Mouse (Mus musculus): ENCODE measurements at regions not wholly inside any gene's neighbourhood (a gene's known extent, or its start where the extent isn't known, plus 50 kb on each side); places are given as distances from the start of the nearest gene placed in this dataset.
A peak's percentile ranks its signal among the peaks of the same experiment; 100 is the strongest.

GRCm38 (mm10) chr7:111937102-111937501 lies 86.2 kb upstream of the Usp47 start:
- Histone ChIP-seq H3K27me3 (ENCODE audit: control insufficient read depth, insufficient read depth, low read length) (no peaks in the 10 kb centered on the region), H3K27ac (ENCODE audit: insufficient read depth, low read length) (no peak overlapping the region), H3K4me1 (ENCODE audit: control insufficient read depth, insufficient read depth, low read length) (no peaks in the 10 kb centered on the region), H3K4me3 (replicated peaks; ENCODE audit: insufficient read depth, low read depth, low read length) (no peak overlapping the region)
- DNase-seq = no peak
- TF ChIP-seq CTCF (IDR thresholded peaks at IDR 0.05; ENCODE audit: borderline replicate concordance, insufficient read depth, low read depth, low read length) = no peak
- TF ChIP-seq POLR2A (IDR thresholded peaks at IDR 0.05; ENCODE audit: borderline replicate concordance, insufficient read depth, low read length) = no peak
- 89% methylated on average over 2 of the region's 2 CpGs for WGBS

- no peak for DNase-seq
- no peak for TF ChIP-seq POLR2A (IDR thresholded peaks at IDR 0.05; ENCODE audit: borderline replicate concordance, insufficient read depth, low read length)
- TF ChIP-seq CTCF (IDR thresholded peaks at IDR 0.05; ENCODE audit: borderline replicate concordance, insufficient read depth, low read depth, low read length) = no peak
- Histone ChIP-seq H3K4me1 (ENCODE audit: control insufficient read depth, insufficient read depth, low read length) (no peaks in the 10 kb centered on the region), H3K4me3 (replicated peaks; ENCODE audit: insufficient read depth, low read depth, low read length) (no peak overlapping the region), H3K27ac (ENCODE audit: insufficient read depth, low read length) (no peak overlapping the region), H3K27me3 (ENCODE audit: control insufficient read depth, insufficient read depth, low read length) (no peaks in the 10 kb centered on the region)
- 85% methylated on average over 2 of the region's 2 CpGs for WGBS
Observed at GRCm38 (mm10) chr7:111932725-111933124, 90.6 kb upstream of the Usp47 start.

- no peak for DNase-seq
- Histone ChIP-seq H3K27ac (ENCODE audit: insufficient read depth, low read length) (no peak overlapping the region), H3K27me3 (ENCODE audit: control insufficient read depth, insufficient read depth, low read length) (no peaks in the 10 kb centered on the region), H3K4me1 (ENCODE audit: control insufficient read depth, insufficient read depth, low read length) (no peaks in the 10 kb centered on the region), H3K4me3 (replicated peaks; ENCODE audit: insufficient read depth, low read depth, low read length) (no peak overlapping the region)
- WGBS = 44% methylated on average over 1 of the region's 1 CpGs
- TF ChIP-seq POLR2A (IDR thresholded peaks at IDR 0.05; ENCODE audit: borderline replicate concordance, insufficient read depth, low read length) (no peak), CTCF (IDR thresholded peaks at IDR 0.05; ENCODE audit: borderline replicate concordance, insufficient read depth, low read depth, low read length) (no peak)
Observed at GRCm38 (mm10) chr7:111919961-111920360, 103.3 kb upstream of the Usp47 start.

- no peaks in the 10 kb centered on the region for H3K4me1 ChIP-seq (ENCODE audit: control insufficient read depth, insufficient read depth, low read length)
- TF ChIP-seq CTCF (IDR thresholded peaks at IDR 0.05; ENCODE audit: borderline replicate concordance, insufficient read depth, low read depth, low read length) (no peak), POLR2A (IDR thresholded peaks at IDR 0.05; ENCODE audit: borderline replicate concordance, insufficient read depth, low read length) (no peak)
- DNase-seq = no peak
- 87% methylated on average over 7 of the region's 7 CpGs for WGBS
- no peak overlapping the region for H3K4me3 ChIP-seq (replicated peaks; ENCODE audit: insufficient read depth, low read depth, low read length)
- no peaks in the 10 kb centered on the region for H3K27me3 ChIP-seq (ENCODE audit: control insufficient read depth, insufficient read depth, low read length)
- H3K27ac ChIP-seq (ENCODE audit: insufficient read depth, low read length) = no peak overlapping the region
Observed at GRCm38 (mm10) chr7:111903741-111904231, 119.5 kb upstream of the Usp47 start.

GRCm38 (mm10) chr7:111897016-111897415 lies 117.2 kb upstream of the Galnt18 start:
- Histone ChIP-seq H3K4me3 (replicated peaks; ENCODE audit: insufficient read depth, low read depth, low read length) (no peak overlapping the region), H3K27ac (ENCODE audit: insufficient read depth, low read length) (no peak overlapping the region), H3K27me3 (ENCODE audit: control insufficient read depth, insufficient read depth, low read length) (no peaks in the 10 kb centered on the region), H3K4me1 (ENCODE audit: control insufficient read depth, insufficient read depth, low read length) (0 out of 2 replicates have a peak, but pooled peaks cover 3% of the 10 kb centered on the region)
- peak in 1 of 2 experiments; percentile 3 for DNase-seq
- 97% methylated on average over 1 of the region's 1 CpGs for WGBS
- TF ChIP-seq POLR2A (IDR thresholded peaks at IDR 0.05; ENCODE audit: borderline replicate concordance, insufficient read depth, low read length) (no peak), CTCF (IDR thresholded peaks at IDR 0.05; ENCODE audit: borderline replicate concordance, insufficient read depth, low read depth, low read length) (no peak)

- 0 out of 2 replicates have a peak overlapping the region, but pooled peaks have one; percentile 47 for H3K27ac ChIP-seq (ENCODE audit: insufficient read depth, low read length)
- WGBS = 7% methylated on average over 5 of the region's 5 CpGs
- H3K4me3 ChIP-seq (replicated peaks; ENCODE audit: insufficient read depth, low read depth, low read length) = no peak overlapping the region
- DNase-seq = peak; percentile 73 to 86
- H3K27me3 ChIP-seq (ENCODE audit: control insufficient read depth, insufficient read depth, low read length) = no peaks in the 10 kb centered on the region
- TF ChIP-seq CTCF (IDR thresholded peaks at IDR 0.05; ENCODE audit: borderline replicate concordance, insufficient read depth, low read depth, low read length) (no peak), POLR2A (IDR thresholded peaks at IDR 0.05; ENCODE audit: borderline replicate concordance, insufficient read depth, low read length) (no peak)
- H3K4me1 ChIP-seq (ENCODE audit: control insufficient read depth, insufficient read depth, low read length) = 0 out of 2 replicates have a peak, but pooled peaks cover 3% of the 10 kb centered on the region
Observed at GRCm38 (mm10) chr7:111896255-111896654, 116.5 kb upstream of the Galnt18 start.

- Histone ChIP-seq H3K27me3 (ENCODE audit: control insufficient read depth, insufficient read depth, low read length) (no peaks in the 10 kb centered on the region), H3K4me3 (replicated peaks; ENCODE audit: insufficient read depth, low read depth, low read length) (no peak overlapping the region), H3K27ac (ENCODE audit: insufficient read depth, low read length) (no peak overlapping the region), H3K4me1 (ENCODE audit: control insufficient read depth, insufficient read depth, low read length) (no peaks in the 10 kb centered on the region)
- TF ChIP-seq POLR2A (IDR thresholded peaks at IDR 0.05; ENCODE audit: borderline replicate concordance, insufficient read depth, low read length) (no peak), CTCF (IDR thresholded peaks at IDR 0.05; ENCODE audit: borderline replicate concordance, insufficient read depth, low read depth, low read length) (no peak)
- 81% methylated on average over 2 of the region's 2 CpGs for WGBS
- DNase-seq = no peak
Observed at GRCm38 (mm10) chr7:111882991-111883390, 103.2 kb upstream of the Galnt18 start.

GRCm38 (mm10) chr7:111880067-111880675 lies 100.4 kb upstream of the Galnt18 start:
- H3K4me3 ChIP-seq (replicated peaks; ENCODE audit: insufficient read depth, low read depth, low read length) = no peak overlapping the region
- 87% methylated on average over 4 of the region's 4 CpGs for whole genome bisulfite sequencing
- H3K4me1 ChIP-seq (ENCODE audit: control insufficient read depth, insufficient read depth, low read length) = no peaks in the 10 kb centered on the region
- TF ChIP-seq CTCF (IDR thresholded peaks at IDR 0.05; ENCODE audit: borderline replicate concordance, insufficient read depth, low read depth, low read length) (no peak), POLR2A (IDR thresholded peaks at IDR 0.05; ENCODE audit: borderline replicate concordance, insufficient read depth, low read length) (no peak)
- no peak for DNase-seq
- H3K27me3 ChIP-seq (ENCODE audit: control insufficient read depth, insufficient read depth, low read length) = no peaks in the 10 kb centered on the region
- no peak overlapping the region for H3K27ac ChIP-seq (ENCODE audit: insufficient read depth, low read length)
